Mouse (Mus musculus): ENCODE data around the gene Fgf5.

Gene Fgf5

GRCm38 (mm10) chr5:98306528-98306927 is 52.5 kb downstream of the Fgf5 start:
- DNase-seq: no peak

GRCm38 (mm10) chr5:98326625-98327024 is 72.6 kb downstream of the Fgf5 start:
- no peak for DNase-seq
